Mouse (Mus musculus) thymus, postnatal 36 days (tissue): Measurements from ENCODE around the gene Siae.

Source experiments
- DNase-seq, 2 experiments: peaks; one replicate each; pipeline ENCODE4 v3.0.0; 2022; ENCODE audit warnings: mixed read lengths in 2 of 2

Siae gene

DNA sequence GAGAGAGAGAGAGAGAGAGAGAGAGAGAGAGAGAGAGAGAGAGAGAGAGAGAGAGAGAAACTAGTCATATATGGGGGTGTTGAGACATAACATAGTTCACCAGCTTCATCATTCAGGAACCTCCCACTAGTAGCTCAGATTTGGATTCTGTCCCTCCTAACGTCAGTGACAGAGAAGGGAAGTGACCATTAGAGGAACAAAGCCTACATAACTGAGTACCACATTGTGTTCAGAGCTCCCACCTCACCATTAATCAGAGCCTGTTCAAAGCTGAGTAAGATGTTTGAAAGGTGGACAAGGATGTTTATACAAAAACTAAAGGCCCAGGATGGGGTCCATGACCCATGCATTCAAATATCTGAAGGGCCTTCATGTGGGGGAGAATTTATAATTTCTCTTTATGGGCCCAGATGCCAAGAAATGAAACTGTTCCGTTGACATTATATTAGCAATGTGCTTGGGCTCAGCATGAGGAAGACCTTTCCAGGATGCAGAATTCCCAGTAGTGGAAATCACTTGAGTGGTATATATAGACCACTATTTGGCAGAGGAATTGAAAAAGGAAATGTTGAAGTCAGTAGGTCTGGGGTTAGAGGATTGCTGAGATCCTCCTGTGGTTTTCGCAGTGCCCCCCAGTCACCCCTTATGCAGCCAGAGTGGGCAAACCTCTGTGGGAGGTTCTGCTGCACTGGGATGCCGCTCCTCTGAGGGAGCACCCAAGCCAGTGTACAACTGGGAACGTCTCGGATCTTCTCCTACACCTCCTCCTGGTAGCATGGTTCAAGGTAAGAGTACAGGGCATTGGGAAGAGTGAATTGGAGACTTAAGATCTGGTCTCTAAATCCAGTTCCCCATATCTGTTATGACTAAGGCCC lies 14.6 kb upstream of the Siae start:
- no peak for DNase-seq

DNA sequence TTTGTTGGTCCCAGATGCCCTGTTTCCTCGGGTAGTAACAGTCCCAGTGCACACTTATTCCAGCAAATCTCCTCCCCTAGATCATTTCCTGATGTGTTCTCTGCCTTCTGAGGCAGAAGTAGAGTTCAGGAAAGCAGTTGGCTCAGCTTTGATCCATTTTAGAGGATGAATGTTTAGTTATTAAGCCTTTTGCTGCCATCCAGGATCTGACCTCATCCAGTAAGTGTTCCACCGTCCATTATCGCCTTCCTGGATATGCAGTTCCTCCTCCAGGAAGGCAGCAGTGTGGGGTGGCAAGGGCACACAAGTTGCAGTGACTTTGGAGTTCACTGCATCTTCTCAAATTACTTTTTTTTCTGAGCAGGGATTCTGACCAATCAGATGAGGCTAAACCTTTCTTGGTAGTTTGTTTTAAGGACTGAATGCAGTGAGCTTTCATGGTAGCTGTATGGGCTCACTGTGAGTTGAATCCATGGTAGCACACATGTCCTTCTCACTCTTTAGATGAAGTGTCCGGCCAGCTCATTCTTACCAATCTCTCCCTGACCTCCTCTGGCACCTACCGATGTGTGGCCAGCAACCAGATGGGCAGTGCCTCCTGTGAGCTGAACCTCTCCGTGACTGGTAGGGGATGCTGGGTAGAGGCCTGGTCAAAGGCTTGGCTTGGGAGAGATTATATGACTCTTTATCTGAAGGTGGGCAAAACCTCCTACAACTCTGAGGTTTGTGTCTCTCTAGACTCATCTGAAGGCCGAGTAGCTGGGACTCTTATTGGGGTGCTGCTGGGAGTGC lies 13.5 kb upstream of the Siae start:
- DNase-seq = no peak

GRCm38 (mm10) chr9:37543869-37544440 lies 11.5 kb upstream of the Siae start:
- DNase-seq = no peak

DNA sequence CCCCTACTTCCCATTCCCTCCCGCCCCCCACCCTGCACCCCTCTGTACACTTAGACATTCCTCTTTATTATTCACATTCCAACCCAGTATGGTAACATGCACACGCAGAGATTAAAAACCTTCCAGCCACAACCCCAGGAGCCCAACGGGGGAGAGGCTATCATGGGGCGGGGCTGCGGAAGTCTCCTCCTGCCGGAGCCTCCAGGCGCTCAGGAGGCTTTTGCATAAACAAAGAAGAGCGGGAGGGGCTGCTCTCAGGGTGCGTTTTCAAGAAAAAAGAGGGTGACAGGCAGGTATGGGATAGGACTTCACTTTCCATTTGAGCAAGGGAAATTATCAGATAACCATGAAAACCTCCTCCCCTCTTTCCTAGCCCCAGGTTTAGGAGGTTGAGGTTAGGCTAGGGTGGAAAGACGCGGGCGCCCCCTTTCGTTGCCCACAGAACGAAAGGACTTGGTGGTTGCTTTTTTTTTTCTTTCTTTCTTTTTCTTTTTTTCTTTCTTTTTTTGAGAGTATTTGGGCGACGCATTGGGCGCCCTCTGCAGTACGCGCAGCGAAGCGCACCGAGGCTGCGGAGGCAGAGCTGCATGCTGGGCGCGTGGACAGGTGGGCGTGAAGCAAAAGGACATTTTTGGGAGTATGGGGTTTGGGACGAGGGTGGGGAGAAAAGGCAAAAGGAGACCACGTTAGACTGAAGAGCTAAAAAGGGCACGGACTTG lies 10.9 kb upstream of the Siae start:
- DNase-seq = peak; percentile 60 to 68

DNA sequence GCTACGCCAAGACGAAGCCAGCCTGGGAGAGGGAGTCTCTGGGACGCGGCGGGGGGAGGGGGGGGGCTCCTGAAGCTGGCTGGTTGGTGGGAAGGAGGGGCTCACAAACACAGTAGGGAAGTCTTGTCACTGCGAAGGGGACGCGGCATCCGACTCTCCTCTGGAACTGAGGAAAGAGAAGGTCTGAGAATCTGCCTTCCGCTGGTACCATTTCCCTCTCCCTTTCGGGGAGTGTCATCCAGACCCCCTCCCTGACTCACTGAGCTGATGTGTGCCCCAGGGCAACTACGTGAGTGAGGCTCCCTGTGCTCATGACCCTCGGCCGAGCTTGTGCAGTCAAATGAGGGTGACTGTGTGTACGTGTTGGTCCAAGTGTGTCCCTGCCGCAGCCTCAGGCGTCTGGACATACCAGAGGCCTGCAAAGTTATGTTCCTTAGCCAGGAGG lies 10.3 kb upstream of the Siae start:
- no peak for DNase-seq

DNA sequence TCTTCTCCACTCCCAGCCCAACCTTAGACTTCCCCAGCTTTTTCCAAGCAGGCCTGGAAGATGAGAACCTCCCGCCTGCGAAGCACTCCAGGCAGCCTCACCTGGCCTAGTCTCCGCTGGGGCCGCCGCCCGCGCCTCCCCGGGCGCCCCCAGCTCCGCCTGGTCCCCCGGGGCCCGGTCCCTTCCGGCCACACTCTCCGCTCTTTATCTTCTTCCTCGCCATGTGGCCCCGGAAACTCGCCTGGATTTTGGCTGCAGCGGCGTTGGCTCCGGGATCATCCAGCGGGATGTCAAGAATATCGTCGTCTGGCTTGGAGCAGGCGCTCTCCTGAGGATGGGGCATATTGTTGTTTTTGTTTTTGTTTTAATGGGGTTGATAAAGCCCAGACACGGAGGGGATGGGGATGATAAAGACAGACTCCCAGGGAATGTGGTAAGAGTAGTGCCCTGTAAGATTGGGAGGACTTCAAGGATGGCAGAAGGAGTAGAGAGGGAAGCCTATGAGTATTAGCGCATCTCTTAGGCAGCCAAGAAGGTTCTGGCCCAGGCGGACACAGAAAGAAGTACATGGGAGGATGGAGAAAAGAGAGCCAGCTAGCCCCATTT lies 9.5 kb upstream of the Siae start:
- no peak for DNase-seq

- no peak for DNase-seq
Measured at GRCm38 (mm10) chr9:37546889-37547288, 8.6 kb upstream of the Siae start.

DNA sequence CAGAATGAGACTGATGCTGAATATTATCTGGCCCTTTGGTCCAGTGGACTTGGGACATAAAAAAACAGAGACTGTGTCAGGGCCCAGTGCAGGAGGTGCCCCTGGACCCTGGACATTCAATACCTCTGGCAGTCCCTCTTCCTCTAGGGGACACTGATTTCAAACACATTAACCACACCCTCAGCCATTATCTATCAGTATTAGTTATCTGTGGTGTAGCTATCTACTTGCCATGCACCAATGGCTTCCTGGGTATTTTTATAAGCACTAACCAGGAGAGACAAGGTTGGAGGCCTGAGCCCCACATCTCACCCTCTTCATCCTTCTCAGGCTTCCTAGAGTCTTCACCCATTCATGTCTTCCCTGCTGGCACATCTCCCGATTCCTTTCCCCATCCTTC lies 5.1 kb upstream of the Siae start:
- DNase-seq = no peak

- no peak for DNase-seq
Measured at GRCm38 (mm10) chr9:37551751-37552531, 3.6 kb upstream of the Siae start.

- DNase-seq = peak; percentile 67 to 73
Measured at GRCm38 (mm10) chr9:37552536-37553293, 2.8 kb upstream of the Siae start, which contains the start of gene Nrgn. Gene Nrgn (minus strand): TSS chr9:37552904.

DNA sequence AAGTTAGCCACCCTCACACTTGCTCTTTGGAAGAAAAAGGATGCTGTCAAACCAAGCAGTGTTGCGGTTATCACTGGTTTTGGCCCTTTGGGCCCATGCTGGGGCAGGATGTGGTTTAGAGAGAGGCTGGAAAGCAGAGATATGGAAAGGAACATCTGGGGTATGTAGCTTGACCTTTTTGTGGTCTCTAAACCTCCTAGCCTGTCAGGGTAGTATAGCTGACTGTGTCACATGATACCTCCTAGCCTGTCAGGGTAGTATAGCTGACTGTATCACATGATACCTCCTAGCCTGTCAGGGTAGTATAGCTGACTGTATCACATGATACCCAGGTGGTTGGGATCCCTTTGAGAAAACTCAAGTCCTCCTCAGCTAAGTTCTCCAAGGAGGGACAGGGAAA lies 1.2 kb upstream of the Siae start:
- DNase-seq = no peak

DNA sequence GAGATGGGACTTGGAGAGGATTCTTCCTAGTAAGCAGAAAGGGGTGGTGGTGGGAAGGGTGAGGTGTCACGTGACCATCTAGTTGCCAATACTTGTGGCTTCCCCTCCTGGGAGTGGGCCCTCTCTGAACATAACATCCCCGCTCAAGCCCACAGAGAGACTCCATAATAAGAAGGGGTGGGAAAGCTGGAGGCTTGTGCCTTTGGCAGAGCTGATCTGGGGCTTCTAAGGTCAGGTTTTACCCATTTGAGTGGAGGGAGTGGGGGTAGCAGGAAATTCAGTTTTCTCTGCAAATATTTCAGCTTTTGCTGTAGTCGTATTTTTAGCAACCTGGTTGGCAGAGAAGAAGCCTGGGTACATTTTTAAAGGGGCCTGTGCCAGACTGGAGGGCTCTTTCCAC lies 868 bp downstream of the Siae start:
- DNase-seq = no peak

DNA sequence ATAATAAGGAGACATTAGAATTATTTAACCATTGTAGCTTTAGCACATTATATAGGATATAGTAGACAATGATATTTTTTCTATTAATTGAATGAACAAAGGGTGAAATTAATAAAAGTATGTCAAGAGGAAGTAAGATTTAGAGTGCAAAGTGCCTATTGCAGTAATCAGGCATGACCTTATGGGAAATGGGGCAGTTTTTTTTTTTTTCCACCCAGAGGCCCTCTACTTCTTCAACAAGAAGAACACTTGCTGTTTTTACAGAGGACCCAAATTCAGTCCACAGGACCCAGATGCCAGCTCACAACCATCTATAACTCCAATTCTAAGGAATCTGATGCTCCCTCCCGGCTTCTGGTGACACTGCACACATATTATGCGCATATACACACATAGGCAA lies 5.1 kb downstream of the Siae start:
- DNase-seq = no peak

DNA sequence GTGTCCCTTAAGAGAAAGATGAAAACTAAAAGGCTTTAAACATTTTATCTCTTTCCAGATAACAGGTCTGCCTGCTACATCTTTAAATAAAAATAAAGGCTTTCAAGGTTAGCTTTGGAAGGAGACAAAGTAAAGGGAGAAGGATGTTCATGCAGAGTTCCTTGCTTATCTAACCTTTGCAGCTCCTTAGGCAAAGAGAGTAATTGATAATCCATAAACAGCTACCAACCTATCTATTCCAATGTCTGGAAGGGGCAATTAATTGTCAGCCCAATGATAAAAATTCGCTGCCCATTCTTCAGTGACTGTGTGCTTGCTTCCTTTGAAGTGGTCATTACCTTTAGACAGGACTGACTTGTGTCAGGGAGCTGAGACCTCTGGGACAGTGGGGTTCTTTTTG lies 8.3 kb downstream of the Siae start:
- DNase-seq = no peak

- no peak for DNase-seq
Measured at GRCm38 (mm10) chr9:37567019-37567418, 11.5 kb downstream of the Siae start.

- no peak for DNase-seq
Measured at GRCm38 (mm10) chr9:37567454-37567853, 12.0 kb downstream of the Siae start.

DNA sequence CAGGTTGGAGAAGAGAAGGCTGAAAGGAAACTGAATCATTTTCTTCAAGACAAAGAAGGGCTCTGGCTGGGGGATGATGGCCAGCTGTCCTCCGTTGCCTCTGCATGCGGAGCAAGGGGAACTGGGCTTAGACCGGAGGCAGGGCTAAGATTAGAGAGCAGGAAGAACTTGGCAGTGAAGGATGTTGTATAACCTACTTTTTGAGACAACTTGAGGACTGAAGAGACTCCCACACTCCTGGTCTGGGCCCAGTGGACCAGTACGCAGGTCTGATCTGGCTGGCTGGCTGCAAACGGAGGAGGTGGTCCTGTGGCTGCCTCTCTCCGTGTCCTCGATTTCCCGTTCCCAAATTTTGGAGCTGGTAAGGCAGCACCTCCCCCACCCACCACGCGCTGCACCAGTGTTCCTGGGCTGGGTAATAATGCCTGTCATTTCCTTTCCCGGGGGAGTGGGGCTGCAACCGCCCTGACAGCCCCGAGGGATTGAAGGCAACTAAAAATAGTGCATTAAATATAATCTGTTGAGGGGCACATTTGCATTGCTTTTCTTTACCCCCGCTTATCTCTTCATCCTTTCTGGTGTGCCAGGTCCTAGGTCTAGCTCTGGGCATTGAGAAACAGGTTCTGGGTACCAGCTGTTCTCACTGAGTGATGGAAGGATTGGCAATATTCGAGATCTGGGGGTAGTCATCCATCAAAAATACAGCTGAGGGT lies 12.6 kb downstream of the Siae start:
- no peak for DNase-seq

DNA sequence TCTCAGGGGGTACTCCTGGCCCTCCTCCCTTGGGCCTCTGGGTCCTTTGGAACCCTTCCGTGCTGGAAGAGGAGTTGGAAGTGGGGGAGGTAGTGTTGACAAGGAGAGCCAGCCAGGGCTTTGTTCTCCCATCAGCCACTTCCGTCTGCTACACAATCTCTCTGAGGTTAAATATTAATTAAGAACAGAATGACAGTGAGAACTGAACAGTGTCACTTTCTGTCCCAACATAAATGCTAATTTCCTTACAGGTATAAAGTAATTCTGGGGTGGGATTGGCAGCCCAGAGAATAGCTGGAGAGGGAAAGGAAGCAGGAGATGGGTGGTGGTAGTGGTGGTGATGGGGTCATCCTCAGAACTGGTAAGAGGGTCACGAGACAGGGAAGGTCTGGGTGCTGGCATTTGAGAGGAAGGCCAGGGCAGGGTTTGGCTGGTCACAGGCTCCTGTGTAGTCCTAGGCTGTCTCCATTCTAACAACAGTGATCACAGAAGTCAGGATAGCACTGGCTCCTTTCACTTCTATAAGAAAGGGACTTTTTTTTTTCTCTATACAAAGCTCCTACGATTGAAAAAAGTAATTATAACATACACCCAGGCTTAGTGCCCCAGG lies 13.2 kb downstream of the Siae start:
- no peak for DNase-seq

- DNase-seq = no peak
Measured at GRCm38 (mm10) chr9:37569231-37569835, 13.8 kb downstream of the Siae start.
